Mouse (Mus musculus) forebrain, embryonic 10.5 days (tissue): Measurements from ENCODE around the gene Slc39a11. TPM values are rescaled to one million over a fixed set of nuclear protein-coding genes. Genes with fewer than 3 reads are reported as not detected.

ENCODE experiments used
- DNase-seq: peaks from one replicate; pipeline ENCODE4 v3.0.0-alpha.2; 2017; ENCODE audit warnings: low spot score; ENCODE audit errors: extremely low spot score
- H3K27ac ChIP-seq: fragments of 300-500 bp; sonication (generic); 2 replicates; pipeline ENCODE4 v1.5.1; 2016; ENCODE audit warnings: mild to moderate bottlenecking
- H3K27me3 ChIP-seq: fragments of 300-500 bp; sonication (generic); 2 replicates; pipeline ENCODE4 v1.6.1; 2016; ENCODE audit warnings: mild to moderate bottlenecking; ENCODE audit not compliant: poor library complexity, severe bottlenecking
- H3K36me3 ChIP-seq: fragments of 300-500 bp; sonication (generic); replicated peaks from 2 replicates; pipeline ENCODE4 v1.6.1; 2016; ENCODE audit warnings: mild to moderate bottlenecking, moderate library complexity
- H3K4me1 ChIP-seq: fragments of 300-500 bp; sonication (generic); 2 replicates; pipeline ENCODE4 v1.6.1; 2016
- H3K4me3 ChIP-seq: fragments of 300-500 bp; sonication (generic); 2 replicates; pipeline ENCODE4 v1.5.1; 2016; ENCODE audit warnings: mild to moderate bottlenecking, moderate library complexity
- H3K9me3 ChIP-seq: fragments of 300-500 bp; sonication (generic); 2 replicates; pipeline ENCODE4 v1.6.1; 2016; ENCODE audit warnings: mild to moderate bottlenecking, moderate library complexity
- WGBS: fragments of 180-500 bp; shearing (Covaris S2); methylation state at CpG from one replicate; pipeline ENCODE4 v1.1.7; 2016; 5-methylcytosine and 5-hydroxymethylcytosine counted together
- polyA plus RNA-seq: library from polyadenylated mRNA; unstranded; fragments of >200 nt; fragmentation: Nextera tagmentation; extraction: Ambion mirVana; gene quantifications from 2 replicates; pipeline ENCODE4 v1.2.1, GENCODE M21; 2016

Slc39a11 gene
- polyA plus RNA-seq, 1 experiment from 2014 or later: 18.4 TPM

DNA sequence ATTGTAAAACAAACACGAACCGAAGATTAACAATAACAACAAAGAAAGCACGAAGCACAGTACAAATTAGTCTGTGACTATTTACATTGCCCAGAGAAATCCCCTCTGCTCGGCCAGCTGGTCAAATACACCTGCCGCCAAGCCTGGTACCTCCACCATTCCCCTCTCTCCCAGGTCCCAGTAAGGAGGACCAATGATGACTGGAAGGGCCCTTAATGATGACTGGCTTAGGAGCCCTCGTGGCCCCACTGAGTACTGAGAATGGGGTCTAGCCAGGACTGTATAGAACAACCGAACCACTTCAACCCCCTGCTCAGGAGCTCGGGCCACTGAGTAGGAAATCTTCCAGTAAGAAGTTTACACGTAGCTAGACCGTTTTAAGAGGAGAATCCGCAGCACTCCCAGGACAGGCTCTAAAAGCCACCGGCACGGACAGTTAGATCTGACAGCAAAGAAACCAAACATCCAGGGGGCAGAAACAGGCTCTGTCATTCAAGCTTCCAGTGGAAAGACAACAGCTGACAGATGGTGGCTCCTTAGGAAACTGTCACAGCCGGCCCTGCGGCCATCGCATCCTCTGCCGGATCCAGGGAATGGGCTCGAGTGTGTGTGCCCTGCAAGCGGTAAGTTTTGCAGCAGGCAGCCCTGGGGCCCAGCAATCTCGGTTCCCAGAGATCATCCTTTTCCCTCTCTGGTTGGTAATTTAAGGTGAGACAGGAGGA is 128.2 kb downstream of the Slc39a11 start:
- H3K36me3 ChIP-seq: no peaks in the 10 kb centered on the region
- 88% methylated on average over 20 of the region's 20 CpGs for WGBS
- H3K4me1 ChIP-seq: peaks cover 31% of the 10 kb centered on the region
- H3K9me3 ChIP-seq: peaks cover 5% of the 10 kb centered on the region; the same call in 1 of the 2 replicates
- H3K27ac ChIP-seq: peak overlapping the region; percentile 36; the same call in 1 of the 2 replicates
- H3K27me3 ChIP-seq: no peaks in the 10 kb centered on the region
- H3K4me3 ChIP-seq: no peak overlapping the region
- DNase-seq: no peak

DNA sequence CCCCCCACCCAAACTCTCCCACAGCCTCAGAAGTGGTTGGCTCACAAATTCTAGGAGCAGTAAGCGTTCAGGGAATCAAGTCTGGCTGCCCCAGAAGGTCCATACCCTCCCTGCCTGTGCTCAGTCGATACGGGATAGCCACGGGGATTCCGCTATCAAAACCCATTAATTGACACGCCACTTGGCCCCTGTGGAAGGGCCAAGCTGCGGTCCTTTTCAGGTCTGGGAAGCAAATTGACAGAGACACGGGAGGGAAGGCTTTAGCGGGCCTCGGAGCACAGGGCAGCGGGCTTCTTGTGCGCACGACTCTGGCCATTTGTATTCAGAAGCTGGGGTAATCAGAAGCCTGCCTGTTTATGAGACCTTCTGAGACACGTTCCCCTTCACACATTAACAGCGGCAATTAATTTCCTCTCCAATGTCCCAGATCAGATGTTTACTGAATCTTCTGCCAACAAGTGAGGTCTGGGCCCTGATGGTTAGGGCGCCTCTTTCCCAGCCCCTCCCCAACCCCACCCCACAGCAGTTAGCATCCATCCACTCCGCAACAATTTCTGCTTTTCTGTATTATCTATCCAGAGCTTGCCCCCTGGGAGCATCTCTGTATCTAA is 128.9 kb downstream of the Slc39a11 start:
- Histone ChIP-seq H3K4me1 (peaks cover 35% of the 10 kb centered on the region), H3K4me3 (no peak overlapping the region), H3K27me3 (no peaks in the 10 kb centered on the region), H3K9me3 (peaks cover 5% of the 10 kb centered on the region; the same call in 1 of the 2 replicates), H3K27ac (peak overlapping the region; percentile 36), H3K36me3 (no peaks in the 10 kb centered on the region)
- no peak for DNase-seq
- WGBS: 79% methylated on average over 17 of the region's 17 CpGs

DNA sequence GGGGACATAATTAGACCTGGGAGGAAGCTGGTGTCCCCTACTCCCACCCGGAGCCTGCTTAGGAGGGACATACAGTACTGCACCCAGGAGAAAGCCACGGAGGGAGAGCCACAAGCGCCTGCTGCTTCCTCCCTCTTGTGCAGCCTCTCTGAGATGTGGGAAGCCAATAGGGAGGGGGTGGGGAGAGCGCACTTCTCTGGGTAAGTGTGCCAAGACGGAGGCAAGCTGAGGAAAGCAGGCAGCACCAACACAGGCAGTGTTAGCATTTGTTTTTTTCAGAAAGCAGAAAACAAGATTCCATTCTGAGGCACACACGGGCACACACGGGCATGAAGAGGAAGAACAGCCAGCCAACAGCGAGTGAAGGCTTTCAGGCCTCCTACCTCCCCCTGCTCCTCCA is 129.5 kb downstream of the Slc39a11 start:
- Histone ChIP-seq H3K9me3 (peaks cover 5% of the 10 kb centered on the region; the same call in 1 of the 2 replicates), H3K27ac (peak overlapping the region; percentile 36; the same call in 1 of the 2 replicates), H3K4me3 (no peak overlapping the region), H3K36me3 (no peaks in the 10 kb centered on the region), H3K27me3 (no peaks in the 10 kb centered on the region), H3K4me1 (peaks cover 35% of the 10 kb centered on the region)
- 72% methylated on average over 8 of the region's 8 CpGs for WGBS
- no peak for DNase-seq

DNA sequence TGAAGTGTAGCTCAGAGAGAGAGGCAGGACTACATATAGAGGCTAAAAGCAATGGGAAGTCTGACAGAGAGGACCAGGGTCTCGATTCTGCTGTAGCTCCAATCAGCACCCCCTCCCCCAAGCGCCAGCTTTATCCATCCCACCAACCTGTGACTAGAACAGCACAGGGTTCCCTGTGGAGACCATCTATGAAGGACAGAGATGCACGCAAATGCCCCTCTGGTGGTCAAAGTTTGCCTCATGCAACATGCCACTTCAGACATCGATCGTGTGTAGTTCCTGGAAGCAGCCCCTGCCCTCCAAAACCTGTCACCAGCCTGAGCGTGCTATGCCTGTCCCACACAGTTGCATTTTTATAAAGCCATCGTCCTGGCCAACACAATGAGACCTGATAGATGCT is 129.9 kb downstream of the Slc39a11 start:
- H3K27me3 ChIP-seq: no peaks in the 10 kb centered on the region
- H3K4me1 ChIP-seq: peaks cover 35% of the 10 kb centered on the region
- no peak for DNase-seq
- H3K27ac ChIP-seq: peak overlapping the region; percentile 36; the same call in 1 of the 2 replicates
- H3K36me3 ChIP-seq: no peaks in the 10 kb centered on the region
- 85% methylated on average over 7 of the region's 7 CpGs for WGBS
- H3K4me3 ChIP-seq: no peak overlapping the region
- H3K9me3 ChIP-seq: peaks cover 5% of the 10 kb centered on the region; the same call in 1 of the 2 replicates

DNA sequence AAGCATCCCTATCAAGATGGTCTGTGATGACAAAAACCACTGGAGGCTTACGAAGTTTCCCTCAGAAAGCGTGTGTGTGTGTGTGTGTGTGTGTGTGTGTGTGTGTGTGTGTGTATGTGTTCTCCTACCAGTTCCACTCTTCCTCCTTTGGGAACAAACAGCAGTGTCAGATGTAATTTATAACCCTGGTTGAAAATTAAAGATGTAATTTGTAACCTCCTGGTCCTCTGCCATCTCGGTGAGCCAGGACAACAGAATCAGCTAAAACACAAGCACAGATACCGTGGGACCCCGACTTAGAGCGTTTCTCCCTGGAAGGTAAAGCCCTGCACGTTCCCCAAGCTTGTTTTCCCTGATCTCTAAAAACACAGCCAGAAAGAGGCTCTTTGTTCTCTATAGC is 131.7 kb downstream of the Slc39a11 start:
- Histone ChIP-seq H3K4me1 (peaks cover 35% of the 10 kb centered on the region), H3K27me3 (no peaks in the 10 kb centered on the region), H3K27ac (no peak overlapping the region)

DNA sequence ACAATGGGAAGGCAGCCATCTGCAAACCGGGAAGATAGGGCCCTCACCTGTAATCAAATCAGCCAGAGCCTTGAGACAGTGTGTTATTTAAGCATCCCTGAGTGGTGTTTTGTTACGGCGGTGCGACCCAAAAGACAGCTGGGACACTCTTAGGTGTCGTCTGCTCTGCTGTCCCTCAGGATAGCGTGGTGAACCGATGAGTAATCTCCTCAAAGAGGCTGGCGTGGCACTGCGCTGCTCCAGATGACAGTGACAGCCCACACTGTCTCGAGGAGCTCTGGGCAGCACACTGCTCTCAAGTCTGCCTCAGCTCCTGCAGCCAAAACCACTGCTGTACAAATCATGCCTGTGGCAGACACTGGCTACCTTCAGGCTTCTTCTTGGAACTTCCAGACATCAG is 133.7 kb downstream of the Slc39a11 start:
- H3K36me3 ChIP-seq: no peaks in the 10 kb centered on the region
- H3K4me3 ChIP-seq: no peak overlapping the region
- WGBS: 85% methylated on average over 10 of the region's 10 CpGs
- peaks cover 5% of the 10 kb centered on the region; the same call in 1 of the 2 replicates for H3K9me3 ChIP-seq
- no peaks in the 10 kb centered on the region for H3K27me3 ChIP-seq
- peaks cover 32% of the 10 kb centered on the region for H3K4me1 ChIP-seq
- no peak overlapping the region for H3K27ac ChIP-seq
- no peak for DNase-seq

More for the DNA sequence above, 131.7 kb downstream of the Slc39a11 start:
- no peaks in the 10 kb centered on the region for H3K36me3 ChIP-seq
- WGBS: 88% methylated on average over 7 of the region's 7 CpGs
- no peak overlapping the region for H3K4me3 ChIP-seq
- peaks cover 5% of the 10 kb centered on the region; the same call in 1 of the 2 replicates for H3K9me3 ChIP-seq
- no peak for DNase-seq

DNA sequence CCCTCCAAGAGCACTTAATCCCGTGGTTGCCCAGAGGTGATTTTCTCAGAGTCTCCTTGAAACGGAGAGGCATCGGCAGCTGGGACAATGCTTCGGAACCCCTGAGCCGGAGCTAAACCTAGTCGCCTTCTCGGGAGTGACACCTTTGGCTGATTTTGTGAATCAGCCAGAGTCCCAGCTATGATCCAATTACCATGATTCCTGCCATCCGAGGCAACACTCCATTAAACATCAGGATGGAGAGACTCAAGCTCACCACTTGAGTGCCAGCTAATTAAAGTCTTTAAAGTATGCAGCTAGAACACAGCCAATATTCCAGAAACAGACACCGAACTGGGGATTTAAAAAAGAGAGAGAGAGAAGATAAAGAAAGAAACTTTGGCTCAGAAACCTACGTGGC is 136.9 kb downstream of the Slc39a11 start:
- H3K4me3 ChIP-seq: no peak overlapping the region
- no peak for DNase-seq
- WGBS: 86% methylated on average over 10 of the region's 10 CpGs
- H3K27me3 ChIP-seq: no peaks in the 10 kb centered on the region
- H3K4me1 ChIP-seq: peaks cover 21% of the 10 kb centered on the region
- H3K9me3 ChIP-seq: no peaks in the 10 kb centered on the region
- no peaks in the 10 kb centered on the region for H3K36me3 ChIP-seq
- no peak overlapping the region for H3K27ac ChIP-seq

DNA sequence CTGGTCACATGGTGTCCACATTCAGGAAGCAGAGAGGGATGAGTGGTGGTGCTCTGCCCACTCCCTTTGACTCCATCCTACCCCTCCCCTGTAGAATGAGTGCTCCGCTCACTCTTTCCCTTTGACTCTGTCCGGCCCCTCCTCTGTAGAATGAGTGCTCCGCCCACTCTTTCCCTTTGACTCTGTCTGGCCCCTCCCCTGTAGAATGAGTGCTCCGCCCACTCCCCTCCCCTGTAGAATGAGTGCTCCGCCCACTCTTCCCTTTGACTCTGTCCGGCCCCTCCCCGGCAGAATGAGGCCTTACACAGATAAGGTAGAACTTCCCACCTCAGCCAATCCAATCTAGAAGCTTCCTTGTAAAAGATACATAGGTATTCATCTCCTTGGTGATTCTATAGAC is 137.7 kb downstream of the Slc39a11 start:
- Histone ChIP-seq H3K9me3 (no peaks in the 10 kb centered on the region), H3K36me3 (no peaks in the 10 kb centered on the region), H3K4me1 (peaks cover 23% of the 10 kb centered on the region), H3K27ac (no peak overlapping the region), H3K4me3 (no peak overlapping the region), H3K27me3 (no peaks in the 10 kb centered on the region)
- WGBS: 95% methylated on average over 7 of the region's 7 CpGs
- DNase-seq: no peak

DNA sequence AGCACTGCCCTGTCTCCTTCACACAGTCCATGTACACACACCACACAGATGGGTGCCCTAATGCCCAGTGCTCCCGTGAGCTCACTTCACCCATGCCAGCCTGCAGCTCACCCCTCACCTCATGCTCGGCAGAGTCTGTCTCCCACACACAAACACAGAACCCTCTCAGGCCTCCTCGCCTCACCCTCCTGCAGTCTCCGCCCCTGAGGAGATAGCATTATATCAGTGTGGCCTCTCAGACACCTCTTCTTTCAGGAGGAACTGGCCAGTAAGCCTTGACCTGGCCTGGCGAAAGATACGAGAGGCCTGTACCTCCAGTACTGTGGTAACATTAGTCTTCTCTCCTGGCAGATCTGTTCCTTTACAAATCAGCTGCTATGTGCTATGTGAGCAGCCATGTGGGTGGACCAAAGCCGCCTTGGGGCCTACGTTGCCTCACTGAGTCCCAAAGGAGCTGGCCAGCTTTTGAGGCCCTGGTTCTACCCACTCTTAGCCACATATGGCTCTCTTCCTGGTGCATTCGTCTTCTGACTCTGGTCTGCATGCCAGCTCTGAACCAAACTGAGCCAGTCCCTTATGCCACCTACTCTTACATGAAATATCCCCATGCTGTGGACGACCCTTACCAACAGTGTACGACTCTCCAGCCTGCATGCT is 138.8 kb downstream of the Slc39a11 start:
- peak overlapping the region; percentile 36 for H3K27ac ChIP-seq
- H3K36me3 ChIP-seq: no peaks in the 10 kb centered on the region
- DNase-seq: no peak
- H3K9me3 ChIP-seq: no peaks in the 10 kb centered on the region
- peaks cover 16% of the 10 kb centered on the region for H3K4me1 ChIP-seq
- H3K4me3 ChIP-seq: no peak overlapping the region
- 92% methylated on average over 11 of the region's 11 CpGs for WGBS
- no peaks in the 10 kb centered on the region for H3K27me3 ChIP-seq

DNA sequence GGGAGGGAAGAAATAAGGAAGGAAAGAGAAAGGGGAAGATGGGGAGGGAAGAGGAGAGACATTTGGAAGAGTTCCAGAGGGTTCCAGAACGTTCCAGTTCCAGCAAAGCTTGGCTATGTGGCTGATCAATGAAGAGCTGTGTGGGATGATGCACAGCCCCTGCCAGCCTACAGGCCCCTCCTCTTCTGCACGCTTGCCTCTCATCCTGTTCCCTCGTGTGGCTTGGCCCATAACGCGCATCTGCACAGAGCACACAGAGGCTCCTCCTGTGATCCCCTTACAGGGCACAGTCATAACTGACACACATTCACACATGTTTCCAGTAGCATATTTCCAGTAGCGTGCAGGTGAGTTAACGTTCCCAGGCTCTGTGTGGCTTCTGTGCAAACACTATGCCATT is 139.6 kb downstream of the Slc39a11 start:
- DNase-seq: no peak
- no peak overlapping the region for H3K4me3 ChIP-seq
- H3K4me1 ChIP-seq: peaks cover 14% of the 10 kb centered on the region
- no peaks in the 10 kb centered on the region for H3K36me3 ChIP-seq
- no peak overlapping the region for H3K27ac ChIP-seq
- 85% methylated on average over 7 of the region's 7 CpGs for WGBS
- no peaks in the 10 kb centered on the region for H3K27me3 ChIP-seq
- H3K9me3 ChIP-seq: no peaks in the 10 kb centered on the region

DNA sequence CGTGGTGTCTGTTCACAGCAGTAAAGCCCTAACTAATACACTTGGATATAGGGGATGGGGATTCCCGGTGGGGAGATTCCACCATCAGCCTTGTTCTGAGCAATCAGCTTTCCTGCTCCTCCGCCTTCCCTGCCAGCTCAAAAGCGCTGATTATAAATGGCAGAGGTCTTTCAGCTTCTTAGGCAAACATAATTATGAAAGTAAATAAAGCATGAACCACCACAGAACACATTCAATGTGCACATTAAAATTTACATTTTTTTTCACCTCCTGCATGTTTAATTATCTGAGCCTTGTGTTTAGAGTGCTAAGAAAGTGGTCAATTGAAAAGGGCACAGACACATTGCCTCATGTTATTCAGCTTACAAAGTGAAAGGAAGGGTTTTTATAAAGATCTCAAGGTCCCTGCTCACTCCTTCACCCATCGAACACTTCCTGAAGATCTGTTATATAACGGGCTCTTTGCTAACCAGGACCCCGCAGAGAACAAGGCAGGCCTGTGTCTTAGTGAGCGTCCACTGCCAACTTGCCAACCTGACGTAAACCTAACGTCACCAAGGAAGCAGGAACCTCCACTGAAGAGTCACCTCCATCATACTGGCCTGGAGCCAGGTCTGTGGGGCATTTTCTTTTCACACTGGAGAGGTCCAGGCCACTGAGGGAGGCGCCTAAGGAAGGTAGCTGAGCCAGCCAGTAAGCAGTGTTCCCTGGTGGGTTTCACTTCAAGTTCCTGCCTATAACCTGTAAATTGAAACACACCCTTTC is 142.0 kb downstream of the Slc39a11 start:
- Histone ChIP-seq H3K9me3 (no peaks in the 10 kb centered on the region), H3K4me1 (peaks cover 14% of the 10 kb centered on the region), H3K36me3 (no peaks in the 10 kb centered on the region), H3K27ac (no peak overlapping the region), H3K4me3 (no peak overlapping the region), H3K27me3 (no peaks in the 10 kb centered on the region)
- no peak for DNase-seq
- 84% methylated on average over 11 of the region's 11 CpGs for WGBS

DNA sequence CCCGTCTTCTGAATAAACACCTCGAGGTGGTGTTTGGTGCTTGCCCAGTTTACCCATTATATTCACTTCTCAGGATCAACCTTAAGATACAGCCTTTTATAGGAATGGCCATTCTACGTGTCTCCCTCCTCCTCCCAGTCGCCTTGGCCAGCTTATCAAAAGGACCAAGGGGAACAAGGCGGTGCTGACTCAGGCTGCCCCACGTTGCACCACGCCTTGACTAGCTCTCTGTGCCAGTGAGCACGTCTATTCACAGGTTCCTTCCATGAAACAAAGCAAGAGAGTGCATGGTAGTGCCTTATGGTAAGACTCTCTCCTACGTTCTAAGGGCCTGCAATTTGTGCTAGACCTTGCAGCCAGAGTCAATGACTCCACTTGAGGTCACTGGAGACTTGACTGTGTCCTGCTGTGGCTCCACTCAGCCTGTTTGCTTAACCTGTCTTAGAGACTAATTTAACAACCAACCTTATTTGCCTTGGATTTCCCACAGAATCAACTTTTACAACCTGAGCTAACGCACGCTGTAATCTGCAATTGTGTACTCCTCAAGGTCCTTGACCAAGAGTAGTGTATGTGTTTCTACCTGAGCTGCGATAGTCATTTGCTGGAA is 144.2 kb downstream of the Slc39a11 start:
- Histone ChIP-seq H3K4me1 (peaks cover 23% of the 10 kb centered on the region), H3K36me3 (no peaks in the 10 kb centered on the region), H3K27me3 (no peaks in the 10 kb centered on the region), H3K4me3 (no peak overlapping the region), H3K9me3 (no peaks in the 10 kb centered on the region), H3K27ac (no peak overlapping the region)
- WGBS: 93% methylated on average over 12 of the region's 12 CpGs
- no peak for DNase-seq
